Mouse (Mus musculus) ES-CJ7 (cell line): ENCODE measurements around the gene Slc22a30.
"Not testable (repeated sequence)": the region's sequence is repeated elsewhere in the genome, so short reads cannot be mapped to it uniquely, and the experiment has no call there.

Source experiments
- DNase-seq: peaks from one replicate; pipeline ENCODE4 v3.0.0; 2011; ENCODE audit warnings: low read depth, low spot score

The Slc22a30 gene

DNA sequence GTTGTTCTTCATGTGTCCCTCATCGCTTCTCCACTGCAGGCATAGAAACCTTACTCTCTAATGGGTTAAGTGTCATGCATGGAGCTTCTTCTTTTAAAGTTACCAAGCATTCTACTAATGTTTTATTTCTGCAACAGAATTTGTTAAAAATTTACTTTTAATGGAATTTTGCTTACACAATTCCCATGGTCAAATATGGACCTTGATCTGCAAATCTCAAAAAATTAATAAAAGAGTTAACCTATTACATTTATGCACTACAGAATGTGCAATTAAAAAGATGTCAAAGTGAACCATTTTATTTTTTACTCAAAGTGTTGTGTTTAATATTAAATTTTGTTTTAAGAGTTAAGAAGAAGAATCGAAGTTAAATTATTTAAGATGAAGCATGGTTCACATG, at the start of gene Slc22a30:
Gene Slc22a30, minus strand, starts transcription at position 101 of the 400 bp plus-strand sequence.
- DNase-seq = not testable (repeated sequence)

DNA sequence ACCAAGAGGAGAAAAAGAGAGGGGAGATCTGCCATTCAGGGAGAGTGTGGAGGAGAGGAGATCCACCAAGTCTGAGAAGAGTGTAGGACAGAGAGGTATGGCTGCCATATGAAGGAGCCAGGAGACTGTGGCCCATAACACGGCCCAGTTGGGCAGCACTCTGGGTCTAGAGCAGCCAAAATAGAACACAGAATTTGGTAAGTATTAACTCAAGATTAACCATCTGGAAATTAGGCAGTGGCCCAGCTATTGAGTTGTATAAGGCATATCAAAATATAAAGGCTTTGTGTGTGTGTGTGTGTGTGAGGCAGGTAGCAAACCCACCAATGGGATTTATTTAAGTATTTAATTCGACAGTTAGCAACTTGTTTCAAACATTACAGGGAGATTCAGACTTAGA, 43.4 kb upstream of the Slc22a30 start:
- no peak for DNase-seq

DNA sequence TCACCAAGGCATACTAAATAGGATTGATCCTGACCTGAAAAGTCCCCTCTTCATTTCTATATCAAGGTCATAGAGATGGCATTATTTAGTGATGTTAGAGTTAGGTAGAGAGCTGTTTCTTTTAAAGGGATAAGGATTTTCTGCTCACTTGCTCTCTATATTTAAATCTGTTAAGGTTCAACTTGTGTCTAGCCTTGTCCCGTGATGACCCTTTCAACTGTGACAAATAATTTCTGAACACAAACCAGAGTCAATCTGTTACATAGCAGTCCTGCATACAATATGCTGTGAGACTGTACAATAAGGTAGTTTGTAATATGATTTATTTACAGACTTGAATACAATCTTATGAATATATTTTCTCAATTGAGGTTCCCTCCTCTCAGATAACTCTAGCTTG, 42.6 kb upstream of the Slc22a30 start:
- DNase-seq = no peak

DNA sequence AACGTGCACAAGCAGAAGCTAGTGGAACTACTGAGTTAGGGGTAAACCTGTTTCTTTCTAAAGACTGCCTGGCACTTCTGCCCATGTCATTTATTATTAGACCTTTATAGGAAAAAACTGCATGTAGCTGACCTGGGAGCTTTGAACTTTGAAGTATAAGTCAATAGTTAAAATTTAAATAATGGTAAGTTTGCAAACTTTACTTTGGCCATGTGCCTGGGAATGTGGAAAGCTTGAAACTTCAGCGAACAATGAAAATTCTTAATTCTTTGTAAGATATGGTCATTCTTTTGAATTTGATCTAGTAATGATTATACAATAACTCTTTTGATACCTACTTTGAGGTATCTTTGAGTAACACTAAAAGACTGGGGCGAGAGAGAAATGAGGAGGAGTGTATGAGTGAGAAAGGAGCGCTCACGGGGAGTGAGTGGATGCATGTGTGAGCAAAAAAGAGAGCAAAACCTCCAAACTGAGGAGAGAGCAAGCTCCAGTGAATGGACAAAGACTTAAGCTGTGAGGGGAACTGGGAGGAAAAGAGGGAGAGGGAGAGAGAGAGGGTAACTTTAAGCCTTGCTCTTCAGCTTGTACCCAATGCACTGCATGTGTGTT, 26.2 kb upstream of the Slc22a30 start:
- DNase-seq = no peak

DNA sequence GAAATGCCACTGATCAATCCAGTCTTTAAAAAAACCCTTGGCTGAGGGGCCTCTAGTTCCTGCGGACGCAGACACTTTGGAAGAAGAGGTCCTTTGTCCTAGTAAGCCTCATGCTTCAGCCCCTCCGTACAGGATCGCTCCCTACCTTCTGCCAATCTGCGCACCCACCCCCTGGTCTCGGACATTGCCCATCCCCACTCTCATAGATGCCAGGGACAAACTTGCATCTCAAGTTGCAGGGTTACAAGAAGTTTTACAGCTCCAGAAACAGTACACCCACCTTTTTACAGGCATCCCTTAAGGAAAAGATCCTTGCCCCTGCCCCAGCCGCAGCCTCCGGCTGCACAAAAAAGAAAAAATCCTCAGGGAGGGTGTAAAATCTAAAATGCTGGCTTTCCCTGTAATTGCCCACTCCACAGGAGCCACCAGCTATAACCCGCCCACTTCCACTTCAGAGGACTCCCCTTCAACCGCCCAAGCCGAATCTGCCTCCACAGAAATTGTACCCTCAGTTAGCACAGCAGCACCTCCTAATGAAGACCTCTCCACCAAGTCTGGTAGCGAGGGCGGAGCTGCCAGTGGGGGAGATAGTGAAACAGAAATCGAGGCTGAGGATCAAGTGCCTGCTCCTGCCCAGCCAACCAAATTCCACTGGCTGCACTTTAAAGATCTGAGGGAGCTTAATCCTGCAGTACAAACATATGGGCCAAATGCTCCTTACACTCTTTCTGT, 2.5 kb upstream of the Slc22a30 start:
- not testable (repeated sequence) for DNase-seq
